Mouse (Mus musculus) 416B (cell line): ENCODE measurements around the gene Cd70.
"Not testable (repeated sequence)": the region's sequence is repeated elsewhere in the genome, so short reads cannot be mapped to it uniquely, and the experiment has no call there.

Source experiments
- DNase-seq: peaks from one replicate; pipeline ENCODE4 v3.0.0; 2011; ENCODE audit warnings: low read depth

Cd70 gene

GRCm38 (mm10) chr17:57134693-57135092 is 14.9 kb downstream of the Cd70 start:
- no peak for DNase-seq

- not testable (repeated sequence) for DNase-seq
Measured at GRCm38 (mm10) chr17:57134021-57134420, 15.6 kb downstream of the Cd70 start.

- peak; percentile 90 for DNase-seq
Measured at GRCm38 (mm10) chr17:57131793-57132192, 17.8 kb downstream of the Cd70 start.

GRCm38 (mm10) chr17:57125853-57126622 is 23.5 kb downstream of the Cd70 start:
- DNase-seq, result peak; percentile 26

GRCm38 (mm10) chr17:57124792-57125191 is 24.8 kb downstream of the Cd70 start:
- DNase-seq, result no peak

GRCm38 (mm10) chr17:57123192-57124118 is 26.1 kb downstream of the Cd70 start:
- no peak for DNase-seq

GRCm38 (mm10) chr17:57121856-57122255 is 27.7 kb downstream of the Cd70 start:
- peak; percentile 47 for DNase-seq

- DNase-seq, result no peak
Measured at GRCm38 (mm10) chr17:57118524-57119349, 30.8 kb downstream of the Cd70 start.

- DNase-seq, result no peak
Measured at GRCm38 (mm10) chr17:57116801-57117200, 32.8 kb downstream of the Cd70 start.

- peak; percentile 75 for DNase-seq
Measured at GRCm38 (mm10) chr17:57112768-57113474, 36.7 kb downstream of the Cd70 start.

- no peak for DNase-seq
Measured at GRCm38 (mm10) chr17:57110005-57110404, 39.6 kb downstream of the Cd70 start.

- DNase-seq, result peak; percentile 85
Measured at GRCm38 (mm10) chr17:57108666-57109171, 40.9 kb downstream of the Cd70 start.

- DNase-seq, result no peak
Measured at GRCm38 (mm10) chr17:57108040-57108665, 41.4 kb downstream of the Cd70 start.

GRCm38 (mm10) chr17:57107064-57107463 is 42.5 kb downstream of the Cd70 start:
- DNase-seq, result no peak

GRCm38 (mm10) chr17:57106035-57106368 is 43.6 kb downstream of the Cd70 start:
- no peak for DNase-seq

- peak; percentile 79 for DNase-seq
Measured at GRCm38 (mm10) chr17:57105181-57106034, 44.2 kb downstream of the Cd70 start, which contains the start of gene Tnfsf9. TSS of gene Tnfsf9 (plus strand) at chr17:57105325.

- no peak for DNase-seq
Measured at GRCm38 (mm10) chr17:57104496-57104895, 45.1 kb downstream of the Cd70 start.

- peak; percentile 74 for DNase-seq
Measured at GRCm38 (mm10) chr17:57102276-57102675, 47.3 kb downstream of the Cd70 start.

GRCm38 (mm10) chr17:57099629-57100325 is 49.8 kb downstream of the Cd70 start:
- peak; percentile 43 for DNase-seq
